Comparison of ENCODE assay signal across 14 mouse cellular contexts in genomic region chr6:72415964-72416772, GRCm38 (mm10). TPM values are rescaled to one million over a fixed set of nuclear protein-coding genes. Genes with fewer than 3 reads are reported as not detected.
A peak's percentile ranks its signal among the peaks of the same experiment; 100 is the strongest.
DNase-seq lines count a peak whose midpoint lies in the region; ATAC-seq and TF ChIP-seq lines count a peak whose summit lies in the region.
"Had no signal": no experiment of that assay in that cellular context is flagged by ENCODE, and none has a peak within 500 bp of the region (broad histone marks: within the 10 kb centered on the region; RNA-seq: fewer than 3 reads in every experiment).

No protein-coding gene starts in this region.

- no peak for ATAC-seq in erythroblast, adult 5-6 weeks (replicated peaks; ENCODE audit: low FRiP score, poor library complexity, severe bottlenecking)
- no peak for ATAC-seq in intestine, embryonic 14.5 days (replicated peaks; ENCODE audit: low FRiP score, low TSS enrichment, low read depth)
- no peak for ATAC-seq in intestine, postnatal 0 days
- peak; percentile 52 for ATAC-seq in liver, postnatal 0 days
- ATAC-seq: forebrain, embryonic 15.5 days had no signal

- H3K4me3 ChIP-seq in erythroblast, embryonic 14.5 days (replicated peaks), result peak overlapping the region; percentile 3
- no peak overlapping the region for H3K4me3 ChIP-seq in intestine, embryonic 14.5 days (ENCODE audit: low read depth, low read length)
- H3K4me3 ChIP-seq in intestine, postnatal 0 days (ENCODE audit: low read depth, low read length), result no peak overlapping the region
- 0 out of 2 replicates have a peak overlapping the region, but pooled peaks have one; percentile 72 for H3K4me3 ChIP-seq in liver, postnatal 0 days (ENCODE audit: low read depth, low read length)
- H3K4me3 ChIP-seq: forebrain, embryonic 15.5 days; neural tube, embryonic 13.5 days had no signal

- peaks cover 54% of the 10 kb centered on the region for H3K4me1 ChIP-seq in erythroblast, embryonic 14.5 days (ENCODE audit: control insufficient read depth)
- H3K4me1 ChIP-seq in intestine, embryonic 14.5 days (replicated peaks; ENCODE audit: control insufficient read depth, insufficient read depth, low read length), result peaks cover 15% of the 10 kb centered on the region
- H3K4me1 ChIP-seq in intestine, postnatal 0 days (replicated peaks; ENCODE audit: control insufficient read depth, insufficient read depth, low read length), result peaks cover 7% of the 10 kb centered on the region; the same call in 1 of the 2 replicates
- peaks cover 28% of the 10 kb centered on the region for H3K4me1 ChIP-seq in liver, postnatal 0 days (ENCODE audit: insufficient read depth)

- 72% methylated on average over 7 of the region's 7 CpGs for WGBS in intestine, embryonic 14.5 days
- WGBS in intestine, postnatal 0 days, result 41% methylated on average over 7 of the region's 7 CpGs
- WGBS in liver, postnatal 0 days (ENCODE audit: insufficient replicate concordance), result 65% methylated on average over 7 of the region's 7 CpGs

- TF ChIP-seq CTCF in intestine, postnatal 0 days (IDR thresholded peaks at IDR 0.05; ENCODE audit: low read depth), result no peak
- TF ChIP-seq CTCF in liver, postnatal 0 days (IDR thresholded peaks at IDR 0.05; ENCODE audit: low read depth), result no peak

- DNase-seq in intestine, embryonic 14.5 days (ENCODE audit: low spot score), result no peak
- peak; percentile 90 for DNase-seq in gonadal fat pad, adult 2 months (ENCODE audit: low read depth)
- no peak for DNase-seq in liver, postnatal 0 days
- DNase-seq in right cerebral cortex, postnatal 10 days (ENCODE audit: low spot score in 2 of 2), result no peak
- DNase-seq in embryo, embryonic 11 days, result no peak
- DNase-seq: cerebellum, adult 9-10 months; gastrocnemius, postnatal 14 days; lung, embryonic 14.5 days; midbrain, embryonic 14.5 days had no signal

- H3K4me2 ChIP-seq in intestine, embryonic 14.5 days (ENCODE audit: low read length), result peak overlapping the region; percentile 18; the same call in 1 of the 2 replicates
- no peak overlapping the region for H3K4me2 ChIP-seq in intestine, postnatal 0 days (replicated peaks; ENCODE audit: low read depth)
- peak overlapping the region; percentile 92 for H3K4me2 ChIP-seq in liver, postnatal 0 days (ENCODE audit: low read depth, low read length)
- H3K4me2 ChIP-seq: forebrain, embryonic 15.5 days had no signal

- H3K27me3 ChIP-seq in erythroblast, embryonic 14.5 days (ENCODE audit: control insufficient read depth), result no peaks in the 10 kb centered on the region
- no peaks in the 10 kb centered on the region for H3K27me3 ChIP-seq in intestine, embryonic 14.5 days (replicated peaks; ENCODE audit: control insufficient read depth, insufficient read depth, low read length)
- H3K27me3 ChIP-seq in intestine, postnatal 0 days (replicated peaks; ENCODE audit: control insufficient read depth, insufficient read depth, low read length), result no peaks in the 10 kb centered on the region
- H3K27me3 ChIP-seq in liver, postnatal 0 days (ENCODE audit: insufficient read depth, low read length), result no peaks in the 10 kb centered on the region
- H3K27me3 ChIP-seq: forebrain, embryonic 15.5 days; neural tube, embryonic 13.5 days had no signal

- peaks cover 36% of the 10 kb centered on the region for H3K36me3 ChIP-seq in erythroblast, embryonic 14.5 days (ENCODE audit: control insufficient read depth)
- H3K36me3 ChIP-seq in intestine, embryonic 14.5 days (ENCODE audit: control insufficient read depth, insufficient read depth, low read length), result peaks cover 40% of the 10 kb centered on the region
- H3K36me3 ChIP-seq in intestine, postnatal 0 days (ENCODE audit: control insufficient read depth, insufficient read depth), result peaks cover 23% of the 10 kb centered on the region
- H3K36me3 ChIP-seq in liver, postnatal 0 days (replicated peaks; ENCODE audit: insufficient read depth, low read length), result peaks cover 16% of the 10 kb centered on the region

- no peak for TF ChIP-seq EP300 in liver, postnatal 0 days (IDR thresholded peaks at IDR 0.05; ENCODE audit: low read depth)

- H3K27ac ChIP-seq in intestine, embryonic 14.5 days (ENCODE audit: low read depth), result no peak overlapping the region
- H3K27ac ChIP-seq in intestine, postnatal 0 days (ENCODE audit: low read depth, low read length), result no peak overlapping the region
- H3K27ac ChIP-seq in liver, postnatal 0 days (ENCODE audit: low read depth), result peak overlapping the region; percentile 46
- H3K27ac ChIP-seq: forebrain, embryonic 15.5 days; neural tube, embryonic 13.5 days had no signal

- H3K9me3 ChIP-seq in erythroblast, embryonic 14.5 days (ENCODE audit: control insufficient read depth, low read length), result no peaks in the 10 kb centered on the region
- H3K9me3 ChIP-seq in intestine, embryonic 14.5 days (ENCODE audit: control insufficient read depth, low read length), result no peaks in the 10 kb centered on the region
- H3K9me3 ChIP-seq in intestine, postnatal 0 days (ENCODE audit: control insufficient read depth), result no peaks in the 10 kb centered on the region
- no peaks in the 10 kb centered on the region for H3K9me3 ChIP-seq in liver, postnatal 0 days (ENCODE audit: low read length)
- H3K9me3 ChIP-seq: forebrain, embryonic 15.5 days; neural tube, embryonic 13.5 days had no signal

- H3K9ac ChIP-seq in intestine, embryonic 14.5 days (ENCODE audit: low read length), result 0 out of 2 replicates have a peak overlapping the region, but pooled peaks have one; percentile 20
- no peak overlapping the region for H3K9ac ChIP-seq in intestine, postnatal 0 days (ENCODE audit: low read depth, low read length)
- H3K9ac ChIP-seq in liver, postnatal 0 days (replicated peaks), result no peak overlapping the region
- H3K9ac ChIP-seq: neural tube, embryonic 13.5 days had no signal

RNA-seq across cellular contexts. Expression of gene Ggcx, which starts 2.1 kb away (rescaled TPM):
- 0.08 and 0.09 TPM in 2 replicates for polyA plus RNA-seq in erythroblast, embryonic 14.5 days (2012)
- 1.3 and 5.0 TPM in 2 replicates for total RNA-seq in erythroblast, adult 5-6 weeks (2015; ENCODE audit: low replicate concordance)
- total RNA-seq in erythroblast, adult 5-6 weeks (2017; ENCODE audit: low replicate concordance), result 0.85 and 2.1 TPM in 2 replicates
- 12.8 and 17.7 TPM in 2 replicates for polyA plus RNA-seq in intestine, embryonic 14.5 days (2014; fragmentation: Nextera tagmentation; extraction: Ambion mirVana)
- 6.2 and 6.8 TPM in 2 replicates for polyA plus RNA-seq in intestine, postnatal 0 days (2015; fragmentation: Nextera tagmentation; extraction: Ambion mirVana)
- 26.9 and 27.5 TPM in 2 replicates for polyA plus RNA-seq in gonadal fat pad, adult 2 months (2012; rRNA removed)
- 16.2 and 20.7 TPM in 2 replicates for polyA plus RNA-seq in liver, postnatal 0 days (2015; fragmentation: Nextera tagmentation; extraction: Ambion mirVana)

RNA-seq across cellular contexts. Expression of gene Mat2a, which starts 23.2 kb away (rescaled TPM):
- 1.7 and 2.0 TPM in 2 replicates for polyA plus RNA-seq in erythroblast, embryonic 14.5 days (2012)
- total RNA-seq in erythroblast, adult 5-6 weeks (2015; ENCODE audit: low replicate concordance), result 77.8 and 93.8 TPM in 2 replicates
- total RNA-seq in erythroblast, adult 5-6 weeks (2017; ENCODE audit: low replicate concordance), result 44.9 and 67.3 TPM in 2 replicates
- polyA plus RNA-seq in intestine, embryonic 14.5 days (2014; fragmentation: Nextera tagmentation; extraction: Ambion mirVana), result 378 and 409 TPM in 2 replicates
- polyA plus RNA-seq in intestine, postnatal 0 days (2015; fragmentation: Nextera tagmentation; extraction: Ambion mirVana), result 120 and 128 TPM in 2 replicates
- 177 and 192 TPM in 2 replicates for polyA plus RNA-seq in gonadal fat pad, adult 2 months (2012; rRNA removed)
- polyA plus RNA-seq in liver, postnatal 0 days (2015; fragmentation: Nextera tagmentation; extraction: Ambion mirVana), result 111 and 138 TPM in 2 replicates

RNA-seq across cellular contexts. Expression of gene Vamp8, which starts 25.7 kb away (rescaled TPM):
- polyA plus RNA-seq in erythroblast, embryonic 14.5 days (2012), result 22.8 and 33.5 TPM in 2 replicates
- 68.5 and 70.1 TPM in 2 replicates for total RNA-seq in erythroblast, adult 5-6 weeks (2015; ENCODE audit: low replicate concordance)
- 91.4 and 102 TPM in 2 replicates for total RNA-seq in erythroblast, adult 5-6 weeks (2017; ENCODE audit: low replicate concordance)
- polyA plus RNA-seq in intestine, embryonic 14.5 days (2014; fragmentation: Nextera tagmentation; extraction: Ambion mirVana), result 177 and 183 TPM in 2 replicates
- polyA plus RNA-seq in intestine, postnatal 0 days (2015; fragmentation: Nextera tagmentation; extraction: Ambion mirVana), result 450 and 453 TPM in 2 replicates
- polyA plus RNA-seq in gonadal fat pad, adult 2 months (2012; rRNA removed), result 159 and 190 TPM in 2 replicates
- 263 and 277 TPM in 2 replicates for polyA plus RNA-seq in liver, postnatal 0 days (2015; fragmentation: Nextera tagmentation; extraction: Ambion mirVana)

RNA-seq across cellular contexts. Expression of gene Vamp5, which starts 35.9 kb away (rescaled TPM):
- 6.0 and 6.1 TPM in 2 replicates for polyA plus RNA-seq in erythroblast, embryonic 14.5 days (2012)
- 55.7 and 57.1 TPM in 2 replicates for total RNA-seq in erythroblast, adult 5-6 weeks (2015; ENCODE audit: low replicate concordance)
- total RNA-seq in erythroblast, adult 5-6 weeks (2017; ENCODE audit: low replicate concordance), result 9.5 and 21.2 TPM in 2 replicates
- 19.6 and 21.4 TPM in 2 replicates for polyA plus RNA-seq in intestine, embryonic 14.5 days (2014; fragmentation: Nextera tagmentation; extraction: Ambion mirVana)
- polyA plus RNA-seq in intestine, postnatal 0 days (2015; fragmentation: Nextera tagmentation; extraction: Ambion mirVana), result 14.9 and 16.6 TPM in 2 replicates
- 14.8 and 17.5 TPM in 2 replicates for polyA plus RNA-seq in gonadal fat pad, adult 2 months (2012; rRNA removed)
- 50.8 and 53.1 TPM in 2 replicates for polyA plus RNA-seq in liver, postnatal 0 days (2015; fragmentation: Nextera tagmentation; extraction: Ambion mirVana)

RNA-seq across cellular contexts. Expression of gene Rnf181, which starts 49.4 kb away (rescaled TPM):
- 14.4 and 15.6 TPM in 2 replicates for polyA plus RNA-seq in erythroblast, embryonic 14.5 days (2012)
- 37.1 and 51.6 TPM in 2 replicates for total RNA-seq in erythroblast, adult 5-6 weeks (2015; ENCODE audit: low replicate concordance)
- total RNA-seq in erythroblast, adult 5-6 weeks (2017; ENCODE audit: low replicate concordance), result 44.0 and 47.3 TPM in 2 replicates
- 96.9 and 98.0 TPM in 2 replicates for polyA plus RNA-seq in intestine, embryonic 14.5 days (2014; fragmentation: Nextera tagmentation; extraction: Ambion mirVana)
- polyA plus RNA-seq in intestine, postnatal 0 days (2015; fragmentation: Nextera tagmentation; extraction: Ambion mirVana), result 122 and 132 TPM in 2 replicates
- polyA plus RNA-seq in gonadal fat pad, adult 2 months (2012; rRNA removed), result 142 and 189 TPM in 2 replicates
- 61.0 and 63.2 TPM in 2 replicates for polyA plus RNA-seq in liver, postnatal 0 days (2015; fragmentation: Nextera tagmentation; extraction: Ambion mirVana)

Comparison
In these comparisons a context has a peak if more than half of its experiments do, and no peak if none do; other contexts are left out.
1. H3K4me3 ChIP-seq: peak in erythroblast, embryonic 14.5 days (single experiment) and liver, postnatal 0 days (single experiment); none in intestine, embryonic 14.5 days (single experiment) and intestine, postnatal 0 days (single experiment).
2. RNA of gene Mat2a, which starts 23.2 kb away (polyA plus RNA-seq): 378 to 409 TPM in intestine, embryonic 14.5 days, 177 to 192 TPM in gonadal fat pad, adult 2 months, 111 to 138 TPM in liver, postnatal 0 days and 120 to 128 TPM in intestine, postnatal 0 days; 1.7 to 2.0 TPM in erythroblast, embryonic 14.5 days; every median in the first group is over 10 times any median in the second.